Comparison of ENCODE assay signal across 28 mouse cellular contexts in the genomic region with DNA sequence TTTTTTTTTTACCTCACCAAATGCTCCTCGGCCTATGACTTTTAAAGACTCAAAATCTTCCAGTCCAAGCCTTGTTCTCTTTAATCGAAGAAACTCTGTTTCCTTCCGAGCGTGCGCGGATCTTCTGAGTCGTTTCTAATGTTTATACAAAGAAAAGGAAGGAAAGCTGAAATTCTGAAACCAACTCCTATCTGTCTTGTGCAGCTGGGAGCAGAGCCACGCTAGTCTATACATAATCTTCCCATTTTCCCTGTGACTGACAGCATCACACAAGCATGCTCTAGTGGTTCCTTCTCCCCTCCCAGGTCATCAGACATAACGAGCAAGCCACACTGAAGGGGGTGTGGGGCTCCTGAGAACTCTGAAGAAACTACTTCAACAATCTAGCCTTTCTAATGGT. TPM values are rescaled to one million over a fixed set of nuclear protein-coding genes. Genes with fewer than 3 reads are reported as not detected.
DNase-seq lines count a peak whose midpoint lies in the region; ATAC-seq lines count a peak whose summit lies in the region.
"Had no signal": no experiment of that assay in that cellular context is flagged by ENCODE, and none has a peak within 500 bp of the region (broad histone marks: within the 10 kb centered on the region; RNA-seq: fewer than 3 reads in every experiment).

No protein-coding gene starts in this region.

- 0 out of 2 replicates have a peak overlapping the region, but pooled peaks have one; percentile 17 for H3K9ac ChIP-seq in forebrain, embryonic 12.5 days
- H3K9ac ChIP-seq in forebrain, embryonic 13.5 days, result no peak overlapping the region
- H3K9ac ChIP-seq in heart, embryonic 15.5 days, result no peak overlapping the region
- no peak overlapping the region for H3K9ac ChIP-seq in lung, embryonic 16.5 days (ENCODE audit: low read length)
- H3K9ac ChIP-seq in hindbrain, embryonic 13.5 days, result no peak overlapping the region
- H3K9ac ChIP-seq: intestine, embryonic 15.5 days; liver, embryonic 13.5 days had no signal

- 74% methylated on average over 9 of the region's 9 CpGs for WGBS in forebrain, embryonic 12.5 days
- 67% methylated on average over 9 of the region's 9 CpGs for WGBS in forebrain, embryonic 13.5 days
- WGBS in heart, embryonic 15.5 days, result 67% methylated on average over 9 of the region's 9 CpGs
- 43% methylated on average over 9 of the region's 9 CpGs for WGBS in lung, embryonic 16.5 days
- WGBS in hindbrain, embryonic 13.5 days, result 89% methylated on average over 9 of the region's 9 CpGs

- peaks cover 7% of the 10 kb centered on the region; the same call in 1 of the 2 replicates for H3K4me1 ChIP-seq in forebrain, embryonic 12.5 days
- H3K4me1 ChIP-seq in forebrain, embryonic 13.5 days, result peaks cover 19% of the 10 kb centered on the region
- H3K4me1 ChIP-seq in heart, embryonic 15.5 days (replicated peaks), result peaks cover 6% of the 10 kb centered on the region; the same call in 1 of the 2 replicates
- H3K4me1 ChIP-seq in lung, embryonic 16.5 days (replicated peaks; ENCODE audit: control insufficient read depth, insufficient read depth, low read length), result peaks cover 7% of the 10 kb centered on the region
- 0 out of 2 replicates have a peak, but pooled peaks cover 5% of the 10 kb centered on the region for H3K4me1 ChIP-seq in hindbrain, embryonic 13.5 days (replicated peaks)
- H3K4me1 ChIP-seq: embryonic facial prominence, embryonic 10.5 days; intestine, embryonic 15.5 days; liver, embryonic 13.5 days had no signal

- H3K27me3 ChIP-seq in forebrain, embryonic 12.5 days, result no peaks in the 10 kb centered on the region
- no peaks in the 10 kb centered on the region for H3K27me3 ChIP-seq in forebrain, embryonic 13.5 days
- H3K27me3 ChIP-seq in heart, embryonic 15.5 days, result no peaks in the 10 kb centered on the region
- H3K27me3 ChIP-seq in lung, embryonic 16.5 days (ENCODE audit: control insufficient read depth, insufficient read depth, low read depth, low read length), result no peaks in the 10 kb centered on the region
- no peaks in the 10 kb centered on the region for H3K27me3 ChIP-seq in hindbrain, embryonic 13.5 days
- H3K27me3 ChIP-seq: intestine, embryonic 15.5 days; liver, embryonic 13.5 days had no signal

- ATAC-seq in forebrain, embryonic 12.5 days (ENCODE audit: low FRiP score), result no peak
- ATAC-seq in forebrain, embryonic 13.5 days, result no peak
- ATAC-seq in heart, embryonic 15.5 days (replicated peaks; ENCODE audit: insufficient number of reproducible peaks, insufficient read depth, low FRiP score, low read depth), result no peak
- peak; percentile 41; the same call in 1 of the 2 replicates for ATAC-seq in lung, embryonic 16.5 days (ENCODE audit: low read depth)
- 0 out of 2 replicates have a peak, but pooled peaks have one; percentile 36 for ATAC-seq in common myeloid progenitor, adult 5-6 weeks (replicated peaks; ENCODE audit: low read depth, poor library complexity, severe bottlenecking)
- no peak for ATAC-seq in hindbrain, embryonic 13.5 days (ENCODE audit: low FRiP score)
- ATAC-seq: hindbrain, embryonic 16.5 days; intestine, embryonic 15.5 days had no signal

- DNase-seq in heart, adult 8-10 months (ENCODE audit: low spot score), result no peak
- no peak for DNase-seq in lung, postnatal 25 days (ENCODE audit: low spot score)
- DNase-seq: adrenal gland, postnatal 25 days; cerebellum, adult 9-11 months; gastrocnemius, postnatal 14 days; kidney, adult 8-10 months; kidney, postnatal 14 days; liver, embryonic 13.5 days; thymus, adult 18-20 months; thymus, postnatal 4 days had no signal

- no peak overlapping the region for H3K4me3 ChIP-seq in forebrain, embryonic 12.5 days (replicated peaks)
- no peak overlapping the region for H3K4me3 ChIP-seq in forebrain, embryonic 13.5 days
- no peak overlapping the region for H3K4me3 ChIP-seq in heart, embryonic 15.5 days
- no peak overlapping the region for H3K4me3 ChIP-seq in lung, embryonic 16.5 days (ENCODE audit: low read length)
- no peak overlapping the region for H3K4me3 ChIP-seq in hindbrain, embryonic 13.5 days
- H3K4me3 ChIP-seq: embryonic facial prominence, embryonic 10.5 days; intestine, embryonic 15.5 days; liver, embryonic 13.5 days had no signal

- H3K27ac ChIP-seq in forebrain, embryonic 12.5 days, result peak overlapping the region; percentile 65
- no peak overlapping the region for H3K27ac ChIP-seq in forebrain, embryonic 13.5 days
- H3K27ac ChIP-seq in heart, embryonic 15.5 days, result peak overlapping the region; percentile 21
- peak overlapping the region; percentile 62 for H3K27ac ChIP-seq in lung, embryonic 16.5 days (ENCODE audit: low read length)
- no peak overlapping the region for H3K27ac ChIP-seq in hindbrain, embryonic 13.5 days
- H3K27ac ChIP-seq: embryonic facial prominence, embryonic 10.5 days; intestine, embryonic 15.5 days; macrophage had no signal

- H3K9me3 ChIP-seq in forebrain, embryonic 12.5 days, result no peaks in the 10 kb centered on the region
- H3K9me3 ChIP-seq in forebrain, embryonic 13.5 days (replicated peaks), result no peaks in the 10 kb centered on the region
- H3K9me3 ChIP-seq in heart, embryonic 15.5 days (replicated peaks), result no peaks in the 10 kb centered on the region
- H3K9me3 ChIP-seq in lung, embryonic 16.5 days (ENCODE audit: control insufficient read depth, low read length), result no peaks in the 10 kb centered on the region
- no peaks in the 10 kb centered on the region for H3K9me3 ChIP-seq in hindbrain, embryonic 13.5 days
- H3K9me3 ChIP-seq: embryonic facial prominence, embryonic 10.5 days; intestine, embryonic 15.5 days; liver, embryonic 13.5 days had no signal

- H3K36me3 ChIP-seq in forebrain, embryonic 12.5 days (replicated peaks), result peaks cover 62% of the 10 kb centered on the region
- H3K36me3 ChIP-seq in forebrain, embryonic 13.5 days (ENCODE audit: poor library complexity, severe bottlenecking), result peaks cover 54% of the 10 kb centered on the region
- peaks cover 37% of the 10 kb centered on the region for H3K36me3 ChIP-seq in heart, embryonic 15.5 days
- peaks cover 29% of the 10 kb centered on the region for H3K36me3 ChIP-seq in lung, embryonic 16.5 days (ENCODE audit: control insufficient read depth, insufficient read depth, low read length)
- peaks cover 72% of the 10 kb centered on the region for H3K36me3 ChIP-seq in hindbrain, embryonic 13.5 days

- peak overlapping the region; percentile 8; the same call in 1 of the 2 replicates for H3K4me2 ChIP-seq in forebrain, embryonic 12.5 days
- no peak overlapping the region for H3K4me2 ChIP-seq in forebrain, embryonic 13.5 days
- H3K4me2 ChIP-seq in heart, embryonic 15.5 days, result no peak overlapping the region
- H3K4me2 ChIP-seq in lung, embryonic 16.5 days (ENCODE audit: low read depth, low read length), result no peak overlapping the region
- no peak overlapping the region for H3K4me2 ChIP-seq in hindbrain, embryonic 13.5 days
- H3K4me2 ChIP-seq: intestine, embryonic 15.5 days; liver, embryonic 13.5 days; midbrain, embryonic 11.5 days had no signal

RNA-seq across cellular contexts. Expression of a gene that starts 16.5 kb away (rescaled TPM):
- 149 and 154 TPM in 2 replicates for polyA plus RNA-seq in forebrain, embryonic 12.5 days (2016; fragmentation: Nextera tagmentation; extraction: Ambion mirVana)
- 128 and 136 TPM in 2 replicates for polyA plus RNA-seq in forebrain, embryonic 13.5 days (2015; fragmentation: Nextera tagmentation; extraction: Ambion mirVana)
- polyA plus RNA-seq in heart, embryonic 15.5 days (2015; fragmentation: Nextera tagmentation; extraction: Ambion mirVana), result 73.6 and 78.0 TPM in 2 replicates
- 10 to 100 TPM; 26.4 to 31.4 (median 29.0) TPM for total RNA-seq in heart, adult 8-10 months (2022)
- 103 and 113 TPM in 2 replicates for polyA plus RNA-seq in lung, embryonic 16.5 days (2015; fragmentation: Nextera tagmentation; extraction: Ambion mirVana)
- 94.7 and 123 TPM in 2 replicates for total RNA-seq in common myeloid progenitor, adult 5-6 weeks (2017)
- 111 and 122 TPM in 2 replicates for polyA plus RNA-seq in hindbrain, embryonic 13.5 days (2015; fragmentation: Nextera tagmentation; extraction: Ambion mirVana)

RNA-seq across cellular contexts. Expression of a gene that starts 39.5 kb away (rescaled TPM):
- polyA plus RNA-seq in forebrain, embryonic 12.5 days (2016; fragmentation: Nextera tagmentation; extraction: Ambion mirVana), result 127 and 129 TPM in 2 replicates
- 107 and 115 TPM in 2 replicates for polyA plus RNA-seq in forebrain, embryonic 13.5 days (2015; fragmentation: Nextera tagmentation; extraction: Ambion mirVana)
- 51.0 and 59.3 TPM in 2 replicates for polyA plus RNA-seq in heart, embryonic 15.5 days (2015; fragmentation: Nextera tagmentation; extraction: Ambion mirVana)
- 10 to 100 TPM; 33.5 to 58.8 (median 54.0) TPM for total RNA-seq in heart, adult 8-10 months (2022)
- 76.4 and 83.2 TPM in 2 replicates for polyA plus RNA-seq in lung, embryonic 16.5 days (2015; fragmentation: Nextera tagmentation; extraction: Ambion mirVana)
- 73.9 and 83.7 TPM in 2 replicates for total RNA-seq in common myeloid progenitor, adult 5-6 weeks (2017)
- 96.0 and 96.7 TPM in 2 replicates for polyA plus RNA-seq in hindbrain, embryonic 13.5 days (2015; fragmentation: Nextera tagmentation; extraction: Ambion mirVana)

RNA-seq across cellular contexts. Expression of a gene that starts 41.1 kb away (rescaled TPM):
- 852 and 860 TPM in 2 replicates for polyA plus RNA-seq in forebrain, embryonic 12.5 days (2016; fragmentation: Nextera tagmentation; extraction: Ambion mirVana)
- 751 and 753 TPM in 2 replicates for polyA plus RNA-seq in forebrain, embryonic 13.5 days (2015; fragmentation: Nextera tagmentation; extraction: Ambion mirVana)
- polyA plus RNA-seq in heart, embryonic 15.5 days (2015; fragmentation: Nextera tagmentation; extraction: Ambion mirVana), result 318 and 332 TPM in 2 replicates
- total RNA-seq in heart, adult 8-10 months (2022), result 10 to 100 TPM; 52.6 to 73.3 (median 70.5) TPM
- polyA plus RNA-seq in lung, embryonic 16.5 days (2015; fragmentation: Nextera tagmentation; extraction: Ambion mirVana), result 563 and 593 TPM in 2 replicates
- total RNA-seq in common myeloid progenitor, adult 5-6 weeks (2017), result 954 and 1,077 TPM in 2 replicates
- 506 and 515 TPM in 2 replicates for polyA plus RNA-seq in hindbrain, embryonic 13.5 days (2015; fragmentation: Nextera tagmentation; extraction: Ambion mirVana)

RNA-seq across cellular contexts. Expression of a gene that starts 47.6 kb away (rescaled TPM):
- 0.44 TPM in 1 of 2 replicates, not detected in the other for polyA plus RNA-seq in forebrain, embryonic 12.5 days (2016; fragmentation: Nextera tagmentation; extraction: Ambion mirVana)
- polyA plus RNA-seq in forebrain, embryonic 13.5 days (2015; fragmentation: Nextera tagmentation; extraction: Ambion mirVana), result not detected in 2 replicates
- polyA plus RNA-seq in heart, embryonic 15.5 days (2015; fragmentation: Nextera tagmentation; extraction: Ambion mirVana), result 0.18 TPM in 1 of 2 replicates, not detected in the other
- total RNA-seq in heart, adult 8-10 months (2022), result under 1 TPM in 2 of 4 experiments, not detected in 2; 0.26 to 0.31 TPM
- polyA plus RNA-seq in lung, embryonic 16.5 days (2015; fragmentation: Nextera tagmentation; extraction: Ambion mirVana), result 0.15 TPM in 1 of 2 replicates, not detected in the other
- not detected in 2 replicates for total RNA-seq in common myeloid progenitor, adult 5-6 weeks (2017)
- 0.19 TPM in 1 of 2 replicates, not detected in the other for polyA plus RNA-seq in hindbrain, embryonic 13.5 days (2015; fragmentation: Nextera tagmentation; extraction: Ambion mirVana)
- total RNA-seq: adrenal gland, postnatal 25 days; gastrocnemius, postnatal 14 days; hematopoietic stem cell, adult 5-6 weeks; layer of hippocampus, adult 18-20 months; layer of hippocampus, postnatal 14 days had no signal
- polyA plus RNA-seq: cortical plate, adult 2 months; heart, embryonic 14.5 days; hindbrain, embryonic 16.5 days; intestine, embryonic 15.5 days; limb, embryonic 11.5 days; macrophage; midbrain, embryonic 11.5 days; neural tube, embryonic 14.5 days had no signal

Comparison
In these comparisons a context has a peak if more than half of its experiments do, and no peak if none do; other contexts are left out.
1. H3K27ac ChIP-seq: peak in forebrain, embryonic 12.5 days (single experiment), heart, embryonic 15.5 days (single experiment) and lung, embryonic 16.5 days (single experiment); none in forebrain, embryonic 13.5 days (single experiment) and hindbrain, embryonic 13.5 days (single experiment).
2. ATAC-seq: peak in lung, embryonic 16.5 days (single experiment) and common myeloid progenitor, adult 5-6 weeks (single experiment); none in forebrain, embryonic 12.5 days (single experiment), forebrain, embryonic 13.5 days (single experiment), heart, embryonic 15.5 days (single experiment) and hindbrain, embryonic 13.5 days (single experiment).